Mouse (Mus musculus) olfactory bulb, adult 2 months (tissue): ENCODE measurements around the gene Dnajc28.

ENCODE experiments used
- CTCF ChIP-seq: fragments of 200-500 bp; IDR thresholded peaks from 2 replicates; pipeline ENCODE4 v1.5.1; 2012; ENCODE audit warnings: low read depth, mild to moderate bottlenecking, low read length, moderate library complexity; ENCODE audit not compliant: insufficient read depth
- POLR2A ChIP-seq: fragments of 200-500 bp; IDR thresholded peaks from 2 replicates; pipeline ENCODE4 v1.6.1; 2012; ENCODE audit warnings: mild to moderate bottlenecking, low read depth, low read length, moderate library complexity; ENCODE audit not compliant: insufficient read depth

- TF ChIP-seq CTCF (no peak), POLR2A (no peak)
Measured at GRCm38 (mm10) chr16:91564580-91565291, 54.1 kb downstream of the Dnajc28 start.
